Mouse (Mus musculus) testis, adult 2 months (tissue): ENCODE measurements around the gene Stab2.

Experiments used
- CTCF ChIP-seq: fragments of 200-500 bp; IDR thresholded peaks from 2 replicates; pipeline ENCODE4 v1.5.1; 2012; ENCODE audit warnings: low read depth, mild to moderate bottlenecking, inconsistent platforms, low read length, moderate library complexity; ENCODE audit not compliant: control insufficient read depth, insufficient read depth, insufficient replicate concordance
- POLR2A ChIP-seq: fragments of 200-500 bp; IDR thresholded peaks from 2 replicates; pipeline ENCODE4 v1.6.1; 2012; ENCODE audit warnings: low read depth, mild to moderate bottlenecking, inconsistent platforms, low read length, moderate library complexity; ENCODE audit not compliant: control insufficient read depth

- no peak for TF ChIP-seq CTCF
- no peak for TF ChIP-seq POLR2A
These were observed 188.1 kb downstream of the Stab2 start for GRCm38 (mm10) chr10:86819649-86820165.
